Mouse (Mus musculus): ENCODE measurements around the gene Gm20388.

The Gm20388 gene

GRCm38 (mm10) chr8:121955825-121956500 is 2045.3 kb downstream of the Gm20388 start:
- DNase-seq (ENCODE audit: extremely low spot score), result no peak

DNA sequence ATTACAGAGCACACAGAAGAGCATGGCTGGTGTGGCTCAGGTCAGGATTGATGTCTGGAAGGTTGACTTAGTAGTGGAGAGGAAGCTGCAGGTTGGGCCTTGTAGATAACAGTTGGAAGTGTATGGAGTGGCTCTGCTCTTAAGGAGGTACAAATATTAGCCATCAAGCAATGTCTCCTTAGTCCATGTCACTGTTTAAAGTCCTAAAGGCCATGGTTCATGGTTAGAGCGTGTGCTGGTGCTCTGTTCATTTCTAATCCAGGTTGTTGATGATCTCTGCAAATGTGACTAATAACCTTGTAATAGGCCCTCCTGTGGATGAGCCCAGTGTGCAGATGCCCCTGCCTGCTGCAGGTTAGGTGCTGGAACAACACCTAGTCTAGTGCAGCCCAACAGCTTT is 2047.8 kb downstream of the Gm20388 start:
- no peak for DNase-seq (ENCODE audit: extremely low spot score)

- no peak for DNase-seq (ENCODE audit: extremely low spot score)
These were observed 2052.3 kb downstream of the Gm20388 start for GRCm38 (mm10) chr8:121962892-121963291.

GRCm38 (mm10) chr8:121964716-121965512 is 2054.3 kb downstream of the Gm20388 start:
- no peak for DNase-seq (ENCODE audit: extremely low spot score)

- DNase-seq (ENCODE audit: extremely low spot score), result no peak
These were observed 2055.5 kb downstream of the Gm20388 start for GRCm38 (mm10) chr8:121966110-121966509.

GRCm38 (mm10) chr8:121966714-121967448 is 2056.2 kb downstream of the Gm20388 start:
- DNase-seq (ENCODE audit: extremely low spot score), result no peak

GRCm38 (mm10) chr8:121967977-121968376 is 2057.3 kb downstream of the Gm20388 start:
- DNase-seq (ENCODE audit: extremely low spot score), result no peak

GRCm38 (mm10) chr8:121968542-121968941 is 2057.9 kb downstream of the Gm20388 start:
- DNase-seq (ENCODE audit: extremely low spot score), result no peak

GRCm38 (mm10) chr8:121970225-121970624 is 2059.6 kb downstream of the Gm20388 start:
- DNase-seq (ENCODE audit: extremely low spot score), result no peak

GRCm38 (mm10) chr8:121971488-121972058 is 2060.9 kb downstream of the Gm20388 start:
- DNase-seq (ENCODE audit: extremely low spot score), result no peak

- DNase-seq (ENCODE audit: extremely low spot score), result no peak
These were observed 2063.3 kb downstream of the Gm20388 start for GRCm38 (mm10) chr8:121973906-121974305.

GRCm38 (mm10) chr8:121977819-121978590 is 2067.4 kb downstream of the Gm20388 start:
- DNase-seq (ENCODE audit: extremely low spot score), result peak; percentile 49

DNA sequence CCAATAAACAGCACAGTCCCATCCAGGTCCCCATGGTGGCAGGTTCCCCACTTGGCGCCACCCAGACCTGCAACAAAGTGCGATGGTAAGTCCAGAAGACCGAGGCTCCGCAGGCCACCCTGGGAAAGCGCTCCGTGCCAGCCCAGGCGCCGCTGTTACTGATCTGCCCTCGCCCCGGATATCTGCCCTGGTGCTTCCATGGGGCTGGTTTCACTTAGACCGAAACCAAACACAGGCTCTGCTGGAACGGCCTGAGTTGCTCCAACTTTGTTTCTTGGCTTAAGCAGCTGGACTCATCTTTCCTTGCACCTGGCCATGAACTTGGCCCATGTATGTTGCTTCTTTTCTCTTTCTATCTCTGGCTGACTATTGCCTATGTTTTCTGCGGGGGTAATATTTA is 2068.0 kb downstream of the Gm20388 start:
- no peak for DNase-seq (ENCODE audit: extremely low spot score)

- DNase-seq (ENCODE audit: extremely low spot score), result no peak
These were observed 2070.3 kb downstream of the Gm20388 start for GRCm38 (mm10) chr8:121980792-121981519.

DNA sequence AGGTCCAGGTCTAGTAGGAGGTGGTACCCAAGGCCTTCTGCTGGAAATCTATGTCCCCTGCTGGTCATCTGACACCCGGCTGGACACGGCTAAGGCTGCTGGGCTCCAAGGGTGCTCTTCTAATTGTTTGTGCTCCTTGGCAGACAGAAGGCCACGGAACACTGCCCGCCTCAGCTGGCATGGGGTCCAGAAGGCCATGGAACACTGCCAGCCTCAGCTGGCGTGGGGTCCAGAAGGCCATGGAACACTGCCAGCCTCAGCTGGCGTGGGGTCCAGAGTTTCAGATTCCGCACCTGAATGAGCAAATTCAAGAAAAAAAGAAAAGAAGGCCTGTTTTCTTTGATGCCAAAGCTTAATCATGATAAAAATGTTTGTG is 2070.9 kb downstream of the Gm20388 start:
- no peak for DNase-seq (ENCODE audit: extremely low spot score)

DNA sequence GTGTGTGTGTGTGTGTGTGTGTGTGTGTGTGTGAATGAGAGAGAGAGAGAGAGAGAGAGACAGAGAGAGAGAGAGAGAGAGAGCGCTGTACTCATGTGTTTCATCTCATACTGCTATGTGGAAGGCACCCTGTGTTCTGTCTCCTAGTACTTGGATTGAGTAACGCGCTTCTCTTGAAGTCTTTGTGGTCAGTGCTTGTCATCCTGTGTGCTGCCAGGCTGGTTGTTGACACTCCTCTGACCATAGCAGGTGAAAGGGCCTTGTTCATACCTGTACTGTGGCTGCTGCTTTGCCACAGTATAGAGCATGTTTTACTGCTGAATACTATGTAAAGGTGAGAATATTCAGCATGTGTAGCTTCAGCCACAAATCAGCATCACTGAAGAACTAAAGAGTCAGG is 2075.0 kb downstream of the Gm20388 start:
- DNase-seq (ENCODE audit: extremely low spot score), result no peak

- DNase-seq (ENCODE audit: extremely low spot score), result no peak
These were observed 2077.3 kb downstream of the Gm20388 start for GRCm38 (mm10) chr8:121987892-121988291.

GRCm38 (mm10) chr8:121990506-121991255 is 2080.0 kb downstream of the Gm20388 start:
- DNase-seq (ENCODE audit: extremely low spot score), result no peak

DNA sequence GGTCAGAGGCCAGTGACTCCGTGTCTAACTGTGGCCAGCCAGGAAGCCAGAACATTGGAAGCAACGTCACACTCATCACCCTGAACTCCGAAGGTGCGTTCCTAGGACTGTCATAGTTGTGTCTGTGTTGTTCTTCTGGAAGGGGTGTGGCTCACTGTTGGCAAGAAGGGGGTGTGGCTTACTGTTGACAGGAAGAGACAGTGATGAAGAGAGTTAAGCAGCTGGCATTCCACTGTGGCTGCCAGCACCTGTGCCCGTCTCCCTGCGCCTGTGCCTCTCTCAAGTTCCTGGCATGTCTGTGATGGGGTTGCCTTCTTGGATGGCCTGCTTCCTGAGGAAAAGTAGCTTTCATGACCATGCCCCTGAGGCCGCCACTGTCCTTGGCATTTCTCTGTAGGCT is 2081.0 kb downstream of the Gm20388 start:
- no peak for DNase-seq (ENCODE audit: extremely low spot score)

GRCm38 (mm10) chr8:121992911-121993310 is 2082.3 kb downstream of the Gm20388 start:
- DNase-seq (ENCODE audit: extremely low spot score), result no peak

Measured in embryo, embryonic 9.5 days (tissue).